Mouse (Mus musculus) heart, embryonic 11.5 days (tissue): ENCODE measurements around the gene Gm9903. TPM values are rescaled to one million over a fixed set of nuclear protein-coding genes. Genes with fewer than 3 reads are reported as not detected.

Experiments used
- ATAC-seq: fragments of 200-750 bp; cut with Nextera tagmentation; replicated peaks from 2 replicates; pipeline ENCODE4 v1.8.0; 2017; ENCODE audit warnings: moderate library complexity; ENCODE audit not compliant: insufficient number of reproducible peaks, low FRiP score, low TSS enrichment
- H3K27ac ChIP-seq: fragments of 300-500 bp; sonication (generic); 2 replicates; pipeline ENCODE4 v1.5.1; 2014; ENCODE audit warnings: mild to moderate bottlenecking, low read depth, low read length
- H3K27me3 ChIP-seq: fragments of 300-500 bp; sonication (generic); 2 replicates; pipeline ENCODE4 v1.6.1; 2014; ENCODE audit warnings: mild to moderate bottlenecking, low read length, mixed read lengths; ENCODE audit not compliant: control insufficient read depth, insufficient read depth
- H3K36me3 ChIP-seq: fragments of 300-500 bp; sonication (generic); 2 replicates; pipeline ENCODE4 v1.6.1; 2014; ENCODE audit warnings: mild to moderate bottlenecking, low read length, moderate library complexity, mixed read lengths; ENCODE audit not compliant: control insufficient read depth, insufficient read depth
- H3K4me1 ChIP-seq: fragments of 300-500 bp; sonication (generic); 2 replicates; pipeline ENCODE4 v1.6.1; 2014; ENCODE audit warnings: low read length; ENCODE audit not compliant: control insufficient read depth, insufficient read depth
- H3K4me2 ChIP-seq: fragments of 300-500 bp; sonication (generic); 2 replicates; pipeline ENCODE4 v1.6.1; 2014; ENCODE audit warnings: mild to moderate bottlenecking, moderate library complexity
- H3K4me3 ChIP-seq: fragments of 300-500 bp; sonication (generic); 2 replicates; pipeline ENCODE4 v1.5.1; 2014; ENCODE audit warnings: low read depth, low read length
- H3K9ac ChIP-seq: fragments of 300-500 bp; sonication (generic); 2 replicates; pipeline ENCODE4 v1.6.1; 2014; ENCODE audit warnings: mild to moderate bottlenecking, low read depth, low read length, moderate library complexity
- H3K9me3 ChIP-seq: fragments of 300-500 bp; sonication (generic); replicated peaks from 2 replicates; pipeline ENCODE4 v1.6.1; 2016; ENCODE audit warnings: low read length; ENCODE audit not compliant: control insufficient read depth
- WGBS: fragments of 180-500 bp; shearing (Covaris S2); extraction: QIAGEN DNeasy Blood & Tissue Kit; methylation state at CpG from one replicate; pipeline ENCODE4 v1.1.7; 2014; ENCODE audit not compliant: insufficient replicate concordance; 5-methylcytosine and 5-hydroxymethylcytosine counted together
- polyA plus RNA-seq: library from polyadenylated mRNA; unstranded; fragments of >200 nt; fragmentation: Nextera tagmentation; extraction: Ambion mirVana; gene quantifications from 2 replicates; pipeline ENCODE4 v1.2.1, GENCODE M21; 2014

Gene Gm9903
- polyA plus RNA-seq, 1 experiment from 2014 or later, result 2.0 TPM

GRCm38 (mm10) chr5:33651921-33652782 is 22.4 kb downstream of the Gm9903 start, which contains the start of gene Slbp:
Gene Slbp (minus strand): TSS chr5:33652574.
- Histone ChIP-seq H3K9me3 (no peaks in the 10 kb centered on the region), H3K36me3 (peaks cover 16% of the 10 kb centered on the region), H3K27ac (peak within 1 kb of the TSS; percentile 97), H3K27me3 (no peaks in the 10 kb centered on the region), H3K4me2 (peak within 1 kb of the TSS; percentile 90), H3K4me1 (peaks cover 23% of the 10 kb centered on the region), H3K4me3 (peak within 1 kb of the TSS; percentile 85), H3K9ac (peak within 1 kb of the TSS; percentile 90)
- peak; percentile 96 for ATAC-seq
- under 1% methylated on average over 82 of the region's 82 CpGs for WGBS

DNA sequence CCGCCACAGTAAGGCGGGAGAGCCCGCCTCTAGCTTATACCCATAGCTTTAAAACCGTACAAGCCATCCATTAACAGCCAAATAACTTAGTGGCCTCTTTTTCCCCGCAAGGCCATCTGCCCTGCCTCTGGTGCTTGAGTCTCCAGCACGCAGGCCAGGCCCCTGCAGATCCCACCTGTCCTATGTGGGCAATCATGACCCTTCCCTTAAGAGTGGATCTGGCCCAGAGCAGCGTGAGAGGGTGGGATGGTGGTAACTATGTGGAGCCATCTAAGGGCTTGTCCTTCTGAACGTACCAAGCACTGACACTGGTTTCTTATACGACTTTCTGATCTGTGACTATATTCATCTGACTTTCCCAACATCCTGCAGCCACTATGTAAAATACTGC is 23.1 kb downstream of the Gm9903 start:
- no peaks in the 10 kb centered on the region for H3K27me3 ChIP-seq
- WGBS, result 3% methylated on average over 9 of the region's 9 CpGs
- H3K27ac ChIP-seq, result peak overlapping the region; percentile 97
- ATAC-seq, result no peak
- no peaks in the 10 kb centered on the region for H3K9me3 ChIP-seq
- H3K9ac ChIP-seq, result peak overlapping the region; percentile 90
- peaks cover 23% of the 10 kb centered on the region for H3K4me1 ChIP-seq
- H3K4me3 ChIP-seq, result peak overlapping the region; percentile 85
- H3K4me2 ChIP-seq, result peak overlapping the region; percentile 90
- H3K36me3 ChIP-seq, result peaks cover 13% of the 10 kb centered on the region

DNA sequence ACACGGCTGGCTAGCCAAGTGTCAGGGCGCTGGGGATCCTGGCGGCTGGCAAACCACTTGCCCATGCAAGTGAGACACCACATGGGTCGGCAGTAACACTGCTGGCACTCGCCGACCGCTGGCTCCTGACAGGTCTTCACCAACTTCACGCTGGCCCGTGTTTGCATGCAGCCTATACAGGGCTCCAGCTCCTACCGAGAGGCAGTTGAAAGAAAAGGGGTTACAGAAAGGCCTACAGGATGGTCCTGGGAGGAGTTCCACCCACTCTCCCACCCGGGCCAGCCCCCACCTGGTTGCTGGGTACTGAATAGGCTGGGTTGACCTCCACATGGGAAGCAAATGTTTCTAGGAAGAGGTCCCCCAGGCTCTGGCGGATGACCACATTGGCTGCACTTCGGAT is 24.7 kb downstream of the Gm9903 start:
- H3K4me1 ChIP-seq, result peaks cover 26% of the 10 kb centered on the region
- no peak overlapping the region for H3K4me2 ChIP-seq
- no peaks in the 10 kb centered on the region for H3K27me3 ChIP-seq
- ATAC-seq, result no peak
- no peak overlapping the region for H3K4me3 ChIP-seq
- H3K36me3 ChIP-seq, result peaks cover 7% of the 10 kb centered on the region
- 92% methylated on average over 13 of the region's 13 CpGs for WGBS
- H3K27ac ChIP-seq, result no peak overlapping the region
- H3K9ac ChIP-seq, result no peak overlapping the region
- no peaks in the 10 kb centered on the region for H3K9me3 ChIP-seq

DNA sequence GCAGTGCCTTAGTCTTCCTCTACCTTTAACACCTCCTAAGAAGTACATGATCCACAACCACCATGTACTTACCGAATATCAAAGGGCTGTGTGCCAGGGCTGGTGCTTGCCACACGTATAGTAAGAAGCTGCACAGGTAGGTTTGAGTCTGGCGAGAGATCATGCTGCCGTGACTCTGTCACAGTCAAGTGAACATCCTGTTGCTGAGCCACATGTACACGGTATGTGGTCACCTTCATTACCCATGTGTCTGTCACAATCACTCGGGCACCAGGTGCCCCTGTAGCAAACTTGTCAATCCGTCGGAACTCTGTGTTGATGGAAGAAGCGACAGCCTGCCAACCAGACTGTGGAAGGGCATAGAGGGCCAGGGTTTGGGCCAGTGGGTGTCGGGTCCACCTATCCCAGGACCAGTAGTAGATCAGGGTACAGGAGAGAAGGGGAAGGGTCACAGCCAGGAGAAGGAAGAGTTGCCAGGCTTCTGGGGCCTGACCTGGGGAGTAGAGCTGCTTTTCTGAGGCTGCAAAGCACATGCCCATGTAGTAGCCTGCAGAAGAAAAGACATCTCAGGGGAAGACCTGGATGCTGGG is 25.6 kb downstream of the Gm9903 start:
- no peak overlapping the region for H3K27ac ChIP-seq
- H3K36me3 ChIP-seq, result peaks cover 7% of the 10 kb centered on the region
- ATAC-seq, result no peak
- 0 out of 2 replicates have a peak overlapping the region, but pooled peaks have one; percentile 14 for H3K4me2 ChIP-seq
- no peak overlapping the region for H3K4me3 ChIP-seq
- H3K4me1 ChIP-seq, result peaks cover 25% of the 10 kb centered on the region
- 91% methylated on average over 10 of the region's 10 CpGs for WGBS
- H3K9me3 ChIP-seq, result no peaks in the 10 kb centered on the region
- H3K9ac ChIP-seq, result no peak overlapping the region
- no peaks in the 10 kb centered on the region for H3K27me3 ChIP-seq

GRCm38 (mm10) chr5:33656739-33657138 is 27.0 kb downstream of the Gm9903 start:
- peak overlapping the region; percentile 95; the same call in 1 of the 2 replicates for H3K27ac ChIP-seq
- peak overlapping the region; percentile 54 for H3K4me3 ChIP-seq
- H3K4me1 ChIP-seq, result peaks cover 18% of the 10 kb centered on the region
- H3K4me2 ChIP-seq, result peak overlapping the region; percentile 67
- H3K9me3 ChIP-seq, result no peaks in the 10 kb centered on the region
- no peaks in the 10 kb centered on the region for H3K27me3 ChIP-seq
- H3K9ac ChIP-seq, result peak overlapping the region; percentile 82
- peaks cover 15% of the 10 kb centered on the region for H3K36me3 ChIP-seq
- no peak for ATAC-seq
- WGBS, result 9% methylated on average over 1 of the region's 1 CpGs

- peak; percentile 24; the same call in 1 of the 2 replicates for ATAC-seq
- Histone ChIP-seq H3K36me3 (peaks cover 15% of the 10 kb centered on the region), H3K9me3 (no peaks in the 10 kb centered on the region), H3K4me1 (peaks cover 18% of the 10 kb centered on the region), H3K27ac (peak overlapping the region; percentile 95), H3K4me3 (peak overlapping the region; percentile 54), H3K4me2 (peak overlapping the region; percentile 67), H3K27me3 (no peaks in the 10 kb centered on the region), H3K9ac (peak overlapping the region; percentile 82)
- under 1% methylated on average over 32 of the region's 32 CpGs for WGBS
Observed at GRCm38 (mm10) chr5:33657251-33657786, 27.6 kb downstream of the Gm9903 start.

DNA sequence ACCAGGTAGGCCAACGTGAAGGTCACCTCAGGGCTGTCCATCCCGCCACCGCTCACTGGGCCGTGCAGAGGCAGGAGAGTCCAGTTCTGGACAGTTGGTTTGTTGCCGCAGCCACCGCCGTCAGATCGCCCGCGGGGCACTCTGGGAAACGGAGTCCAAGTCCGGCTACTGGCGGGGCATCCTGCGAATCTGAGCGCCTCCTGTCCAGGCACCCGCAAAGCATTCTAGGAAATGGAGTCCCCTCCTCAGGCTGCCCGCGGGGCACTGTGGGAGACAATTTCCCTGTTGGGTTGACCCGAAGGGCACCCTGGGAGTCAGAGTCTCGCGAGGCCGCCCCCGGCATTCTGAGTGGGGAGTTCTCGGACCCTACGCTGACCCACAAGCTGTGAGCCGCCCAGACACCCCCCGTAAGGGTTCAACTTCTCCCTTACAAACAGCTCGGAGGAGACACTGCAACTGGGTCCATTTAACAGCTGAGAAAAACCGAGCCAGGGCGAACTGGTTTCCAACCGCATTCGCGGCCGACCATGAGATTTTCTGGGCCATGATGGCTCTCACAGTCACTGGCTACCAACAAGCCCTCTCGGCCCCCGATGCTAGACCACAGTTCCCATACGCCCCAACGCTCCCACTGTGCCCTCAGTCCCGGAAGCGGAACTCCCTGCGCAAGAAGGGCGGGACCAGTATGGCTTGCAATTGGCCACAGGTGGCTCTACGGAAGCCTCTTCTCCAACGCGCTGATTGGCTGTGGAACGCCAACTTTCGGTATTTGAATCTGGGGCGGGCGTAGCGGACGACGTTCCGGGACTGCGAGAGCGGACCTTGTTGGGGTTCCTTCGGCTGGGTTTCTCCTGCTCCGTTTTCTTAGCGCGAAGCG is 28.3 kb downstream of the Gm9903 start, which contains the start of the genes Tacc3 and Tmem129:
Gene Tacc3 (plus strand): TSS at position 342 of the 877 bp plus-strand sequence.
Gene Tmem129 (minus strand): TSS at position 630 of the 877 bp plus-strand sequence.
- Histone ChIP-seq H3K27ac (peak within 1 kb of the TSS; percentile 95), H3K9ac (peak within 1 kb of the TSS; percentile 82), H3K4me1 (peaks cover 18% of the 10 kb centered on the region), H3K27me3 (no peaks in the 10 kb centered on the region), H3K9me3 (no peaks in the 10 kb centered on the region), H3K4me3 (peak within 1 kb of the TSS; percentile 54), H3K36me3 (peaks cover 15% of the 10 kb centered on the region), H3K4me2 (peak within 1 kb of the TSS; percentile 67)
- peak; percentile 96 for ATAC-seq
- under 1% methylated on average over 60 of the region's 60 CpGs for WGBS

DNA sequence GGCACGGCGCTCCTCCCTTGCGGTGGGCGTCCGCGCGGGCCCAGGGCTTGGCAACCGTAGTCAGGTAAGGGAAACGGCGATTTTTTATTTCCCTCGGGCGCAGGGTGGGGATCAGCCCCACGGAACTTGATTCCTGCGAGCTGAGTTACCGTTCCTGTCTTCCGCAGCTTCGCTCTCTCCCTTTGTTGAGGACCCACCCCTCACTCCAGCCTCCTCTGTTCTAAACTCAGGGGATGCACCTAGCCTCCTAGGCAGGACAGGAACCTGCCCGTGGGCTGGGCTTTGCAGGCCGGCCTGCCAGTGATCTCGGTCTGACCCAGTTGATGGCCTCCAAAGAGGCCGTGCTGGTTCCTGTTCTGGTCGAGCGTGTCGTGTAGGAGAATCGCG is 28.9 kb downstream of the Gm9903 start:
- H3K27ac ChIP-seq, result peak overlapping the region; percentile 95
- H3K9ac ChIP-seq, result peak overlapping the region; percentile 75
- under 1% methylated on average over 26 of the region's 26 CpGs for WGBS
- no peaks in the 10 kb centered on the region for H3K9me3 ChIP-seq
- peaks cover 18% of the 10 kb centered on the region for H3K4me1 ChIP-seq
- H3K4me3 ChIP-seq, result peak overlapping the region; percentile 54
- no peaks in the 10 kb centered on the region for H3K27me3 ChIP-seq
- peak overlapping the region; percentile 67 for H3K4me2 ChIP-seq
- peaks cover 15% of the 10 kb centered on the region for H3K36me3 ChIP-seq
- no peak; the same call in 1 of the 2 replicates for ATAC-seq
